Mouse (Mus musculus) embryo, embryonic 10 days (tissue): Measurements from ENCODE around the gene Gbp5.

Source experiments
- DNase-seq: peaks from one replicate; pipeline ENCODE4 v3.0.0-alpha.2; 2015; ENCODE audit warnings: low spot score

The Gbp5 gene

GRCm38 (mm10) chr3:142493536-142494061 lies at the start of gene Gbp5:
Gene Gbp5, plus strand, starts transcription at chr3:142493978.
- peak; percentile 50 for DNase-seq

- DNase-seq = no peak
These were observed 39.6 kb upstream of the Gbp5 start for GRCm38 (mm10) chr3:142454198-142454597.

- no peak for DNase-seq
These were observed 34.5 kb upstream of the Gbp5 start for GRCm38 (mm10) chr3:142459241-142459640.

GRCm38 (mm10) chr3:142462764-142463751 lies 30.7 kb upstream of the Gbp5 start:
- DNase-seq = no peak

- DNase-seq = peak; percentile 83
These were observed 19.3 kb upstream of the Gbp5 start for GRCm38 (mm10) chr3:142474349-142474983.

DNA sequence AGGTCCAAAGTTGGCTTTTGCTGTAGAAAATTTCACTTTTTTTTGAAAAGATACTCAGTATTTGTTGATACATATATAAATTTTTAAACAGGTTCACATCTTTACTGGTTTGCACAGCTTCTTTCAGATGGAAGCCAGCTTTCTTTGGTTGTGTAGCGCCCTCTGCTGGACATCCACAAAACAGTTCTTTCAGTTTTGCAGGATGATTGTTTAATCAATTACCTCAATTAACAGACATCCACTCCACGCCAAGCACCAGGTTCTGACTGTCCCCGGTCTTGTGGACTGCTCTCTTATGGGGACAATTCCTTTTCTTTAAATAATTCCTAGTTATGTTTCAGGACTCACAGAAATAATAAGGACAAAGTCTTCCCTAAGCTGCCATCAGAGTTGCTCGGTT lies 17.9 kb upstream of the Gbp5 start:
- peak; percentile 65 for DNase-seq

DNA sequence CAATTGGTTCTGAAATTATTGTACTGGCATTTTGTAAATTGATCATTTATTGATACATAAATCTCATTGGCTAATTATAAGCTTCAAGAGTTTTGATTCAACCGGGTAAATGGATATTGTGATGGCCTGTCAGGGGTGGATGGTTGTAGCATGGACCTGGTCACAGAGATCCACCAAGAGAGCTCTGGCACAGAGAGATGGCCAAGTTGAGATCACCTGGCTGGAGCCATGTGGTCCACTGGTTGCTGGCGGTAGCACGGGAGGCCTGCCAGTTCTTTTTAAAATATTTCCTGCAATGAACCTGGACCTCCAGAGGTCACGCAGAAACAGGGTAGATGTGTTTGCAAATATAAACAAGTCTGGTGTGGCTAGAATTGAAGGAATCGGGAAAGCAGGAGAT lies 15.9 kb upstream of the Gbp5 start:
- no peak for DNase-seq

DNA sequence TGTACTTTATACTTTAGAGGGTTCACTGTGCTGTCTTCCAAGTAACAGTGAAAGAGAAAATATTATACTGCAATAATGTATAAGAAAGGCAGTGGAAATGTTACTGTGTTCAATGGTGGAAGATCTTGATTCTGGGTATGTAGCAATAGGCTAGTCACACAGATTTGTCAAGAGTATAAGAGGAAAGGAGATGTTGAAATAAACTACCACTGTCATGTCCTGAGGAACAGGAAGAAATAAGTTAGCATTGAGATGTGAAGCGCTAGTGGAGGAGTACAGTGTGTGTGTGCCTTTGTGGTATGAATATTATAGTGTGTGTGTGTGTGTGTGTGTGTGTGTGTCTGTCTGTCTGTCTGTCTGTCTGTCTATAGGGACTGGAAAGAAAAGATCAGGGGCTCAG lies 15.4 kb upstream of the Gbp5 start:
- no peak for DNase-seq

GRCm38 (mm10) chr3:142490465-142490864 lies 3.3 kb upstream of the Gbp5 start:
- DNase-seq = peak; percentile 90

DNA sequence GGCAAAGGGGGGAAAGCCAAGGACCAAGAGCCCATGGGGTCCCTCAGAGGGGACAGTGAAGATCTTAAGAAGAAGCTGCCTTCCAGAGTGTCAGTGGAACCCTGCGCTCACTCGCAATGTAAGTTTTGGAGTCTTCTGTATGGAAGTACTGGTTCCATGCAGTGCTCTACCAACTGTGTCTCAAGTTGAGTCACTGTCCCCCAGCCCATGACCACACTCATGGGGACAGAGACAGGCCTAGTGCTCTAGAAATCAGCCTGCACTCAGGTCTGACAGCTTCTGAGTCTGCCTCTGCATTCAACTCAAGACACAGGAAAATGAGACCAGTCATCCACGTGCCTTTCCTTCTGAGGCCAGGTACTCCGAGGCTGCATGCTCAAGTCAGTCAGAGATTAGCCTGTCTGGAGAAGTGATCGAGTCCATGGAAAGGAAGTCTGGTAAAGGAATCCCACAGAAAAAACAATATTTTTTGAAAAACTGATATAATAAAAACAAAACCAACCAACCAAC lies 1.4 kb downstream of the Gbp5 start:
- no peak for DNase-seq

- DNase-seq = no peak
These were observed 2.6 kb downstream of the Gbp5 start for GRCm38 (mm10) chr3:142496113-142497101.

- no peak for DNase-seq
These were observed 3.5 kb downstream of the Gbp5 start for GRCm38 (mm10) chr3:142497123-142497841.

DNA sequence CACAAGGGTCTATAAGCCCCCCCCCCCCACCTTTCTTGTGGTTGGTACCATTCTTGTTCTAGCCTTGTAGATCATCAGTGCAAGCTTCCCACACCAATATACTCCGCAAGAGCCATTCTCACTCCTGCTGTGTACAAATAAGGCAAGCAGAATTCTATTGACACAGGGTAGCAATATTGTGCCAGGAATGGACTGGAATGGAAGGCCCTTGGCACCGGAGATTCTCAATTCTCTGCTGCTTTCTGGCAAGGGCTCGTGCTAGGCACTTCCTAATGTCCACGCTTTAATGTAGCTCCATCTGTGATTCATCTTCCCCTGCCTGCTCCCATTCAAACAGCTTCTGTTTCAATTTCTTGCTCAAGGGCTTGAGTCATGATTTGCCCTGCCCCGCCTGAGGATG lies 5.2 kb downstream of the Gbp5 start:
- DNase-seq = no peak

GRCm38 (mm10) chr3:142528116-142528515 lies 34.3 kb downstream of the Gbp5 start:
- no peak for DNase-seq

GRCm38 (mm10) chr3:142529597-142529996 lies 35.8 kb downstream of the Gbp5 start:
- no peak for DNase-seq

- DNase-seq = peak; percentile 54
These were observed 36.5 kb downstream of the Gbp5 start, which contains the start of gene Gbp7 for GRCm38 (mm10) chr3:142530087-142530953. Gene Gbp7, plus strand, starts transcription at chr3:142530342.

DNA sequence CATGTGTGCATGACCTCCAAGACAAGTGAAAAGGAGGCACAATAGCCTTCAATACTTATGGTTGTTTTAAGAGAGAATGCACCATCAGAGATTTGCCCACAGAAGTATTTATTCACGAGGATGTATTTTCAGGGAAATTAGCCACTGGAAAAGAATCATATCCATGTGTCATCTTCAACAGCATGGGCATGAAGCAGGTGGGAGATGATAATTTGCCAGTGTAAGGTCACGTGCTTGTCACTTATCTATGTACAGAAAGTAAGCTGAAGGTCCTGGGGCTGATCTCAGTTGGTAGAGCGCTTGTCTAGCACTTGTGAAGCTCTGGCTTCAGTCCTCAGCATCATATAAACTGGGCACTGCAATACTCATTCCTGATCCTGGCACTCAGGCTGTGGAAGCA lies 37.8 kb downstream of the Gbp5 start:
- no peak for DNase-seq

- DNase-seq = no peak
These were observed 39.4 kb downstream of the Gbp5 start for GRCm38 (mm10) chr3:142533185-142533584.

DNA sequence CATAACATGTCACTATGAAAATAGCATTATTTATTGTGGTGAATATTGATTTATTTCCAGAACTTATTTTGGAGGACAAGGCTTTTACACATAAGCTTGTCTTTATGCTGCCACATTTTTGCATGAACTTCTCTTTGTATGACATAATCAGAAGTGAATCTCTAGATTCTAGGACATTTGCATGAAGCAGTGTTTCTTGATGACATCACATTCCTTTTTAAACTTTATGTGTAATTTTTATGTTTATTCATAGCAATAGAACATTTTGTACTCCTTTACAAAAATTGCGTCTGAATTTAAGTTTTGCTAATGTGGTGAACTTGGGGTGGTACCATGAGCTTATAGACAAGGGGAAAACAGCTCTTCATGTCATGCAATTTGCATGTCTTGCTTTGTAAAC lies 41.9 kb downstream of the Gbp5 start:
- no peak for DNase-seq

- DNase-seq = no peak
These were observed 47.6 kb downstream of the Gbp5 start for GRCm38 (mm10) chr3:142541391-142541790.
